In the genomic region with DNA sequence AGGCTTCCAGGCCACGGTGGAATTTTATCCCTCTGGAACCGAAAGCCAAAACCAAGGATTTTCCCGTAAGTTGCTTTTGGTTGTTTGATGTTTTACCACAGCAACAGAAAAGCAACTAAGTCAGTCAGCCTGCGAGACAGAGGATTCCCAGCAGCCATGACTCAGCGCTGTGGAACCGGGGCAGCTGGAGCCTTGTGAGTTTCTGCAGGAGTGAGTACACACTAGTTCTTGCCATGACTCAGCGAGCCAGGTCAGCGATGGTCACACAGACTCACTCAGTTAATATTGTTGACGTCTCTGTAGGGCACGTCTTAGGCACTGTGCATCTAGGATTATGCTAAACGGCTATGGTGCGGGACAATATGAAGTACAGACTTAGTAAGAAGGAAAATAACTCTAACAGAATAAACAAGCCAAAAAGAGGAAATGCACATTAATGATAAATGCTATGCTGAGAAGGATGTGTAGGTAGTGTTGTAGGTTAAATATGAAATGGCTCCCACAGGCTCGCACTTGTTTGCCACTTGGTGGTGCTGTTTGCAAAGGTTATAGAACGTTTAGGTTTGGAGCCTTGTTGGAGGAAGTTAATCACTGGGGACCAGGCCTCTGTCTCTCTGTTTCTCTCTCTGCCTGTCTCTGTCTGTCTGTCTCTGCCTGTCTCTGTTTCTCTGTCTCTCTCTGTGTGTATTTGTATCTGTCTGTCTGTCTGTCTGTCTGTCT, we compare ENCODE assay signal across 7 mouse cellular contexts. TPM values are rescaled to one million over a fixed set of nuclear protein-coding genes. Genes with fewer than 3 reads are reported as not detected.
DNase-seq lines count a peak whose midpoint lies in the region; ATAC-seq and TF ChIP-seq lines count a peak whose summit lies in the region.

No protein-coding gene starts in this region.

- DNase-seq in left cerebral cortex, adult 2 months (ENCODE audit: extremely low spot score in 1 of 2, low spot score in 2 of 2), result peak; percentile 61
- DNase-seq in left cerebral cortex, adult 11 months (ENCODE audit: low spot score), result no peak
- DNase-seq in ES-E14 (ENCODE audit: low read depth, low spot score), result no peak
- DNase-seq in adrenal gland, postnatal 10 days, result peak; percentile 65
- DNase-seq in lung, adult 18-20 months, result peak; percentile 41 to 49
- DNase-seq in right cerebral cortex, postnatal 36 days (ENCODE audit: low spot score in 2 of 2), result peak; percentile 56 to 67

- H3K27me3 ChIP-seq in embryonic facial prominence, embryonic 15.5 days, result no peaks in the 10 kb centered on the region

- 0 out of 2 replicates have a peak overlapping the region, but pooled peaks have one; percentile 24 for H3K9ac ChIP-seq in ES-E14 (ENCODE audit: insufficient read depth, low read depth, low read length, poor library complexity, severe bottlenecking)
- no peak overlapping the region for H3K9ac ChIP-seq in embryonic facial prominence, embryonic 15.5 days

- H3K4me3 ChIP-seq in left cerebral cortex, adult 2 months, result no peak overlapping the region
- no peak overlapping the region for H3K4me3 ChIP-seq in ES-E14 (ENCODE audit: insufficient read depth in 1 of 2, low read depth in 1 of 2, low read length in 2 of 2, poor library complexity in 1 of 2, severe bottlenecking in 1 of 2)
- H3K4me3 ChIP-seq in embryonic facial prominence, embryonic 15.5 days (replicated peaks), result no peak overlapping the region

- in situ Hi-C loops in ES-E14 (cut with MboI; ENCODE audit: low sequenced_read_pairs in 2 of 2, unreplicated experiment in 2 of 2), result no loop called here

- no peaks in the 10 kb centered on the region for H3K36me3 ChIP-seq in ES-E14 (ENCODE audit: control insufficient read depth, insufficient read depth, low read length, poor library complexity, severe bottlenecking)
- H3K36me3 ChIP-seq in embryonic facial prominence, embryonic 15.5 days, result no peaks in the 10 kb centered on the region

- ATAC-seq in embryonic facial prominence, embryonic 15.5 days (ENCODE audit: insufficient number of reproducible peaks, low FRiP score, low TSS enrichment, low read depth), result 0 out of 2 replicates have a peak, but pooled peaks have one; percentile 27

- intact Hi-C loops in left cerebral cortex, adult 2 months (cut with DNase I), result loop anchor here (2.0 kb wide), 2 partner anchors 62 to 146 kb away; partner anchors contain the start of genes Aup1 and Htra2

- H3K27ac ChIP-seq in left cerebral cortex, adult 2 months, result no peak overlapping the region
- H3K27ac ChIP-seq in ES-E14 (ENCODE audit: insufficient read depth, low read depth, low read length, poor library complexity, severe bottlenecking), result no peak overlapping the region
- no peak overlapping the region for H3K27ac ChIP-seq in embryonic facial prominence, embryonic 15.5 days (replicated peaks)

- TF ChIP-seq CTCF in left cerebral cortex, adult 2 months (IDR thresholded peaks at IDR 0.05), result peak; percentile 64

- H3K4me1 ChIP-seq in ES-E14 (ENCODE audit: control insufficient read depth in 2 of 2, insufficient read depth in 2 of 2, low read length in 2 of 2, poor library complexity in 1 of 2), result no peaks in the 10 kb centered on the region
- H3K4me1 ChIP-seq in embryonic facial prominence, embryonic 15.5 days, result no peaks in the 10 kb centered on the region

- WGBS in embryonic facial prominence, embryonic 15.5 days, result 46% methylated on average over 14 of the region's 14 CpGs

- H3K4me2 ChIP-seq in embryonic facial prominence, embryonic 15.5 days (replicated peaks), result no peak overlapping the region

- no peaks in the 10 kb centered on the region for H3K9me3 ChIP-seq in ES-E14 (ENCODE audit: control insufficient read depth, insufficient read depth, low read depth, low read length)
- H3K9me3 ChIP-seq in embryonic facial prominence, embryonic 15.5 days (replicated peaks), result no peaks in the 10 kb centered on the region

TF ChIP-seq in ES-E14, 5 proteins besides CTCF, POLR2A, EP300 and RAD21:
- TF ChIP-seq MAFK (IDR thresholded peaks at IDR 0.05; ENCODE audit: insufficient read depth, low read depth, low read length) (peak; percentile 72), CHD2 (IDR thresholded peaks at IDR 0.05; ENCODE audit: low read depth, low read length) (no peak), ZNF384 (IDR thresholded peaks at IDR 0.05; ENCODE audit: low read depth, low read length) (no peak), HCFC1 (IDR thresholded peaks at IDR 0.05; ENCODE audit: borderline replicate concordance, insufficient read depth, low read length) (no peak), ZC3H11A (IDR thresholded peaks at IDR 0.05; ENCODE audit: borderline replicate concordance, low read depth, low read length) (0 out of 2 replicates have a peak, but pooled peaks have one; percentile 10)
TF ChIP-seq in ES-E14: peak in this region for 2.

RNA-seq across cellular contexts. Expression of gene Sema4f, which starts 30.3 kb away (rescaled TPM):
- total RNA-seq in left cerebral cortex, adult 2 months (2021), result 10 to 100 TPM; 39.4 to 40.7 TPM
- total RNA-seq in ES-E14 (2012; rRNA removed), result 2.3 and 3.5 TPM in 2 replicates
- total RNA-seq in adrenal gland, postnatal 10 days (2021), result 1 to 10 TPM; 1.0 to 2.8 TPM
- polyA plus RNA-seq in embryonic facial prominence, embryonic 15.5 days (2015; fragmentation: Nextera tagmentation; extraction: Ambion mirVana), result 2.3 TPM in 2 replicates

RNA-seq across cellular contexts. Expression of gene M1ap, which starts 37.4 kb away (rescaled TPM):
- not detected for total RNA-seq in left cerebral cortex, adult 2 months (2021)
- total RNA-seq in ES-E14 (2012; rRNA removed), result 5.7 and 6.8 TPM in 2 replicates
- under 1 TPM; 0.36 to 0.39 TPM for total RNA-seq in adrenal gland, postnatal 10 days (2021)
- polyA plus RNA-seq in embryonic facial prominence, embryonic 15.5 days (2015; fragmentation: Nextera tagmentation; extraction: Ambion mirVana), result 0.25 and 0.27 TPM in 2 replicates

Comparison
In these comparisons a context has a peak if more than half of its experiments do, and no peak if none do; other contexts are left out.
1. DNase-seq: peak in left cerebral cortex, adult 2 months (2 of 2), adrenal gland, postnatal 10 days (single experiment), lung, adult 18-20 months (2 of 2) and right cerebral cortex, postnatal 36 days (2 of 2); none in left cerebral cortex, adult 11 months (single experiment) and ES-E14 (single experiment).